Mouse (Mus musculus) stomach, embryonic 14.5 days (tissue): Measurements from ENCODE around the gene Irf1. TPM values are rescaled to one million over a fixed set of nuclear protein-coding genes. Genes with fewer than 3 reads are reported as not detected.

Source experiments
- ATAC-seq: fragments of 200-750 bp; cut with Nextera tagmentation; 2 replicates; pipeline ENCODE4 v1.8.0; 2017; ENCODE audit warnings: low read depth, moderate TSS enrichment; ENCODE audit not compliant: insufficient number of reproducible peaks, insufficient read depth, low FRiP score
- H3K27ac ChIP-seq: fragments of 300-500 bp; sonication (generic); 2 replicates; pipeline ENCODE4 v1.5.1; 2014; ENCODE audit warnings: mild to moderate bottlenecking, low read length, moderate library complexity, mixed read lengths
- H3K27me3 ChIP-seq: fragments of 300-500 bp; sonication (generic); 2 replicates; pipeline ENCODE4 v1.6.1; 2014; ENCODE audit warnings: low read length, control low read depth, mixed read lengths; ENCODE audit not compliant: control insufficient read depth, insufficient read depth
- H3K36me3 ChIP-seq: fragments of 300-500 bp; sonication (generic); 2 replicates; pipeline ENCODE4 v1.6.1; 2014; ENCODE audit warnings: mild to moderate bottlenecking, control low read depth, low read length, moderate library complexity, mixed read lengths; ENCODE audit not compliant: control insufficient read depth, insufficient read depth
- H3K4me1 ChIP-seq: fragments of 300-500 bp; sonication (generic); 2 replicates; pipeline ENCODE4 v1.6.1; 2014; ENCODE audit warnings: low read length, control low read depth, mixed read lengths; ENCODE audit not compliant: control insufficient read depth, insufficient read depth
- H3K4me2 ChIP-seq: fragments of 300-500 bp; sonication (generic); replicated peaks from 2 replicates; pipeline ENCODE4 v1.6.1; 2014; ENCODE audit warnings: low read depth, low read length, control low read depth
- H3K4me3 ChIP-seq: fragments of 300-500 bp; sonication (generic); 2 replicates; pipeline ENCODE4 v1.5.1; 2014; ENCODE audit warnings: low read depth, low read length, control low read depth
- H3K9ac ChIP-seq: fragments of 300-500 bp; sonication (generic); replicated peaks from 2 replicates; pipeline ENCODE4 v1.6.1; 2014; ENCODE audit warnings: low read depth, mild to moderate bottlenecking, control low read depth, low read length, moderate library complexity, mixed read lengths
- H3K9me3 ChIP-seq: fragments of 300-500 bp; sonication (generic); 2 replicates; pipeline ENCODE4 v1.6.1; 2016; ENCODE audit warnings: low read depth, low read length, control low read depth; ENCODE audit not compliant: control insufficient read depth
- WGBS: fragments of 180-500 bp; shearing (Covaris S2); extraction: QIAGEN DNeasy Blood & Tissue Kit; methylation state at CpG from one replicate; pipeline ENCODE4 v1.1.7; 2014; 5-methylcytosine and 5-hydroxymethylcytosine counted together
- polyA plus RNA-seq: library from polyadenylated mRNA; unstranded; fragments of >200 nt; fragmentation: Nextera tagmentation; extraction: Ambion mirVana; gene quantifications from 2 replicates; pipeline ENCODE4 v1.2.1, GENCODE M21; 2014

Gene Irf1
- polyA plus RNA-seq, 1 experiment from 2014 or later = 19.3 TPM

DNA sequence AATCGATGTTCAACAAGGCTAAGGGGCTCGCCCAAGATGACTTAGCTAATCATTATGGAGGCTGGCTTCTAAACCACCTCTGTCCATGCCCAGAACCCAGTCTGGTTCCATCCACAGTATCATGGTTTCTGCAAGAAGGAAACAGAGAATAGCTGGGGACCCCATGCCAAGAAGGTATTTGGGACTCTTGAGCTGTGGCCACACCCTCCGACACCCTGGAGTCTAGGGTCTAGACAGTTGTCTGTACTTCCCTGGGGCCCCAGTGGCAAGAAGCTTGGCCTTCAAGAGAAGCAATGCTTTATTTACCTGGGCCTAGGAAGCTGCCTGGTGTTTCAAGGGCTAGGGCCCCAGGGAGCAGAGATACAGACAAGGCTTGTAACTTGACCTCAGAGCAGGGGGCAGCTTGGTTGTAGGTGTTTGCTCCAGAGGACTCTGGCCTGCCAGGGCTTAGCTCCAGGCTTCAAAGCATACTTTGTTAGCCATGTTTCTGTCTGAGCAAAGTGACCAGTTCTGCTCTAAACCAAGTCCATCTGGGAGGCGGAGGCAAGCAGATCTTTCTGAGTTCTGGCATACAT, 11.5 kb downstream of the Irf1 start:
- Histone ChIP-seq H3K4me1 (no peaks in the 10 kb centered on the region), H3K9me3 (no peaks in the 10 kb centered on the region), H3K9ac (no peak overlapping the region), H3K27me3 (no peaks in the 10 kb centered on the region), H3K27ac (no peak overlapping the region), H3K4me2 (no peak overlapping the region), H3K36me3 (peaks cover 13% of the 10 kb centered on the region), H3K4me3 (no peak overlapping the region)
- no peak for ATAC-seq
- 86% methylated on average over 4 of the region's 4 CpGs for WGBS

GRCm38 (mm10) chr11:53781964-53782363, 12.2 kb downstream of the Irf1 start:
- Histone ChIP-seq H3K27me3 (no peaks in the 10 kb centered on the region), H3K9me3 (no peaks in the 10 kb centered on the region), H3K36me3 (peaks cover 9% of the 10 kb centered on the region), H3K9ac (no peak overlapping the region), H3K4me1 (no peaks in the 10 kb centered on the region), H3K4me2 (no peak overlapping the region), H3K4me3 (no peak overlapping the region), H3K27ac (no peak overlapping the region)
- no peak for ATAC-seq
- 67% methylated on average over 7 of the region's 7 CpGs for WGBS

GRCm38 (mm10) chr11:53783288-53783687, 13.5 kb downstream of the Irf1 start:
- H3K9ac ChIP-seq = no peak overlapping the region
- 86% methylated on average over 9 of the region's 9 CpGs for WGBS
- no peaks in the 10 kb centered on the region for H3K9me3 ChIP-seq
- no peak for ATAC-seq
- H3K27ac ChIP-seq = no peak overlapping the region
- H3K4me1 ChIP-seq = no peaks in the 10 kb centered on the region
- no peaks in the 10 kb centered on the region for H3K27me3 ChIP-seq
- H3K4me3 ChIP-seq = no peak overlapping the region
- no peak overlapping the region for H3K4me2 ChIP-seq
- H3K36me3 ChIP-seq = peaks cover 2% of the 10 kb centered on the region; the same call in 1 of the 2 replicates

DNA sequence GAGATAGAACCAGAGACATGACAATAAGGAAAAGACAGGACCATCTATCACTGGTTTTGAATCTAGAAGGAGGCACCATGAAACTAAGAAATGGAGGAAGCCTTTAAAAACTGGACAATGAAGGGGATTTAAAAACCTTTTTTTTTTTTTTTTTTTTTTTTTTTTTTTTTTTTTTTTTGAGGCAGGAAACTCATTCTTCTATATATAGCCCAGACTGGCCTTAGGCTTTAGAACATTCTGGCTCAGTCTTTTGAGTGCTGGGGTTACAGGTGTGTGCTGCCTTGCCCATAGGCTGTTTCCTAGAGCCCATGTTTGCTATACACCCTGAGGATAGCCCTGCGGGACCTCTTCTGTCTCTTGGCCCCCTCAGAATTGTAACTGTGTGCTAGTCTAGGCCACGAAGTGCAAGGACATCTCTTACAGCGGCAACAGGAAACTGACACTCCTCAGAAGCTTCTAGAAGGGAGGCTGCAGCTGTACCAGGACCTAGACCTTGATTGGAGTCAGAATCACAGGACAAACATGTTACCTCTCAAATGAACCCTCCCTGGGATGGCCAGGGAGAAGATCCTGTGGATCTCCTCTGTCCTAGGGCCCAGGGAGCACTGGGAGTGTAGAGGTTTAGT, 15.6 kb downstream of the Irf1 start:
- H3K4me3 ChIP-seq = no peak overlapping the region
- H3K27ac ChIP-seq = no peak overlapping the region
- H3K4me1 ChIP-seq = no peaks in the 10 kb centered on the region
- no peaks in the 10 kb centered on the region for H3K27me3 ChIP-seq
- peaks cover 2% of the 10 kb centered on the region; the same call in 1 of the 2 replicates for H3K9me3 ChIP-seq
- H3K36me3 ChIP-seq = no peaks in the 10 kb centered on the region
- H3K4me2 ChIP-seq = no peak overlapping the region
- no peak for ATAC-seq
- 74% methylated on average over 3 of the region's 3 CpGs for WGBS
- H3K9ac ChIP-seq = no peak overlapping the region

- no peaks in the 10 kb centered on the region for H3K4me1 ChIP-seq
- H3K9ac ChIP-seq = no peak overlapping the region
- H3K4me2 ChIP-seq = no peak overlapping the region
- 0 out of 2 replicates have a peak overlapping the region, but pooled peaks have one; percentile 10 for H3K27ac ChIP-seq
- WGBS = 79% methylated on average over 13 of the region's 13 CpGs
- H3K4me3 ChIP-seq = no peak overlapping the region
- H3K9me3 ChIP-seq = peaks cover 2% of the 10 kb centered on the region; the same call in 1 of the 2 replicates
- no peaks in the 10 kb centered on the region for H3K27me3 ChIP-seq
- ATAC-seq = no peak
- no peaks in the 10 kb centered on the region for H3K36me3 ChIP-seq
Measured at GRCm38 (mm10) chr11:53786058-53787031, 16.5 kb downstream of the Irf1 start.

- no peak for ATAC-seq
- Histone ChIP-seq H3K9ac (no peak overlapping the region), H3K27ac (no peak overlapping the region), H3K4me1 (no peaks in the 10 kb centered on the region), H3K9me3 (peaks cover 2% of the 10 kb centered on the region; the same call in 1 of the 2 replicates), H3K36me3 (no peaks in the 10 kb centered on the region), H3K27me3 (no peaks in the 10 kb centered on the region), H3K4me3 (no peak overlapping the region), H3K4me2 (no peak overlapping the region)
- 75% methylated on average over 8 of the region's 8 CpGs for WGBS
Measured at GRCm38 (mm10) chr11:53788196-53788595, 18.4 kb downstream of the Irf1 start.

GRCm38 (mm10) chr11:53789277-53789676, 19.5 kb downstream of the Irf1 start:
- H3K36me3 ChIP-seq = no peaks in the 10 kb centered on the region
- H3K27ac ChIP-seq = no peak overlapping the region
- no peak for ATAC-seq
- H3K4me1 ChIP-seq = no peaks in the 10 kb centered on the region
- WGBS = 77% methylated on average over 3 of the region's 3 CpGs
- no peak overlapping the region for H3K4me3 ChIP-seq
- H3K9ac ChIP-seq = no peak overlapping the region
- H3K9me3 ChIP-seq = peaks cover 2% of the 10 kb centered on the region; the same call in 1 of the 2 replicates
- H3K4me2 ChIP-seq = no peak overlapping the region
- no peaks in the 10 kb centered on the region for H3K27me3 ChIP-seq

DNA sequence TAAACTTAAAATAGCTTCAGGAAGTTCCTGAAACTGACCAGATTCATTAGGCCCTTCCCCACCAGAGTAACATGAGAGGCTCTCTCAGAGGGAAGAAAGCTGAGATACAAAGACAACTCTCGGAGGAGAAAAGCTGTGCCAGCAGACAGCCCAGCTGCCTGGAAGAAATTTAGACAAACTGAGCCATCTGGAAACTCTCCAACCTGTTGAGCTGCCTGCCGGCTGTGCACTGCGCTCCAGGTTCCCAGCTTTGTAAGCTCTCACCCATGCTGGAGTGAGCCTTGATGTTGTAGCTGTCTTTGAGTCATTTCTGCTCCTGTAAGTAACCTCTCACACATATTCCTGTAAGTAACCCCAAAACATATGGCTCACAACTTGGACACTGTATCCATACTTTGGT, 23.2 kb downstream of the Irf1 start:
- H3K9me3 ChIP-seq = peaks cover 2% of the 10 kb centered on the region; the same call in 1 of the 2 replicates
- 46% methylated on average over 3 of the region's 3 CpGs for WGBS
- no peak for ATAC-seq
- no peak overlapping the region for H3K9ac ChIP-seq
- no peak overlapping the region for H3K4me2 ChIP-seq
- H3K27ac ChIP-seq = no peak overlapping the region
- no peaks in the 10 kb centered on the region for H3K36me3 ChIP-seq
- peaks cover 31% of the 10 kb centered on the region for H3K4me1 ChIP-seq
- no peaks in the 10 kb centered on the region for H3K27me3 ChIP-seq
- H3K4me3 ChIP-seq = no peak overlapping the region
